Mouse (Mus musculus): ENCODE results near the gene Wdr27.

GRCm38 (mm10) chr17:14912420-14912819 lies 30.5 kb downstream of the Wdr27 start:
- peak; percentile 28; the same call in 1 of the 2 replicates for TF ChIP-seq CTCF (IDR thresholded peaks at IDR 0.05; ENCODE audit: control insufficient read depth, insufficient read depth, low read length)
- no peak for TF ChIP-seq POLR2A (IDR thresholded peaks at IDR 0.05; ENCODE audit: borderline replicate concordance, control insufficient read depth, low read depth, low read length)
